Mouse (Mus musculus) thymus, postnatal 4 days (tissue): ENCODE data around the gene Ctcfl.
"Not testable (repeated sequence)": the region's sequence is repeated elsewhere in the genome, so short reads cannot be mapped to it uniquely, and the experiment has no call there.

ENCODE experiments used
- DNase-seq: peaks from one replicate; pipeline ENCODE4 v3.0.0; 2021

Gene Ctcfl

GRCm38 (mm10) chr2:173138323-173139239, 19.3 kb upstream of the Ctcfl start:
- no peak for DNase-seq

DNA sequence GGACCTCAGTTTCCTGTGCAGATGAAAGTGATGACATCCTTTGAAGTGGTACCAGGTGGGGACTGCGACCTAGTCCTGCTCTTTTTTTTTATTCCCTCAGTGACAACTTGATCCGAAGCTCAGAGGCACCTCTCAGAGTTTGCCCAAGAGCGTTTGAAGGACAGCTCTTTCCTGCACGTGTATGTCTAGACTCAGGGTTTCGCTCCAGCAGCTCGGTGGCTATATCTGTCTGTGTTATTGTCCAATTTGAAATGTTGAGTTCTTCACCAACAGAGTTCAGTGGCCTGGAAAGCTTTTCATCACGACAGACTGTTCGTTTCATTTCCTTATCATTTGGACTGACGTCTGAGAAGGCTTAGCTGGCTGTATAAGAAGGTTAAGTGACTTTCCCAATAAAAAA, 15.4 kb upstream of the Ctcfl start:
- DNase-seq: no peak

GRCm38 (mm10) chr2:173132794-173133300, 13.5 kb upstream of the Ctcfl start:
- DNase-seq: no peak

DNA sequence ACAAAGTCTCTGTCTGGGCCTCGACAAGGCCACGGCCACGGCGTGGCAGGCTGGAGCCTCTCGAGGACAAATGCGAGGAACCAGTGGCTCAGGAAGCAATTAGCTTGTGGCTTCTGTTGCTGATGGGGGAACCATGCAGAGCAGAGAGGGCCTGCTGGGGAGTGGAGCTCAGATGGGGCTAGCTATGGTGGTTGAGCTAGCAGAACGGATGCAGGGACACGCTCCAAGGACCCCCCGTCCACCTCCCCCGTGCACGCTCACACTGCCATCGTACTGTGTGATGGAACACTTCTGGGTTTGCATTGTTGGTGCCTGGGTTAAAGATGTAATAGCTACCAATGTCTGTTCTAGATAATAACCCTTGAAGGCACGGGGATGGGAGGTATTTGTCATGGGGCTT, 12.9 kb upstream of the Ctcfl start:
- DNase-seq: no peak

DNA sequence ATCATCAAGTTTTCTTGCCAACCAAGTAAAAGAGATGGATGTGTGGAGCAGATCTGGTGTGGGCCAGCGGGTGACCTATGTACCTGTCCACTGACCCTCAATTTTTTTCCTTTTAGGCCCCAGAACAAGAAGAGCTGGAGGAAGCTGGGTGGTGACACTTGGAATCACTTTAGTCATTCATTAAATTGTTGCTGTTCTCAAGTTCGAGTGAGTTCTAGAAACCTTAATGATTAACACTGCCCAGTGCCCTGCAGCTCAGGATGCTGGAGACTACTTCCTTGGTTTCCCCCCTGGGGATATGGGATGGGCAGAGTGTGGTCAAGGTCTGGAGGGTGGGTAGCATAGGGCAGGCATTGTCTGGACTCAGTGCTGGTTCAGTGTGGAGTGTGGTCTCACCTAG, 9.8 kb upstream of the Ctcfl start:
- DNase-seq: no peak

DNA sequence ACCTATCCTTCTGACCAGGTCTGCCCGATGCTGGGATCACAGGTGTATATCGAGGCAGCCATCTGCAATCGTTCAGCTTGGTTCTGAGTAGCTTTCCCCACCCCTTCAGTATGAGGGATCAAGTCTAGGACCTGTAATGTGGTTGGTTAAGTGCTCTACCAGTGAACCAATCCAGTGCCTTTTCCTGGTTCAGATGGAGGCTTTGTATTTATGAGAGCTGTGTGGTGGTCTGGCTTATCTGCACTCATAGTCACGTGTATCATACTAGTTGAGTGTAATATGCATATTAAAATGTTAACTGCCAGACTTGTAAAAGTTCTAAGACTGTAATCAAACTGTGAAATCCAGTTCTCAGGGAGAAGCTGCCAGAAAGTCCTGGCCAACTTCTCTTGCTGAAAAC, 7.1 kb upstream of the Ctcfl start:
- no peak for DNase-seq

- DNase-seq: no peak
These were observed 4.9 kb upstream of the Ctcfl start for GRCm38 (mm10) chr2:173124022-173124735.

- DNase-seq: not testable (repeated sequence)
These were observed 792 bp upstream of the Ctcfl start for GRCm38 (mm10) chr2:173120117-173120516.

- not testable (repeated sequence) for DNase-seq
These were observed 5.5 kb downstream of the Ctcfl start for GRCm38 (mm10) chr2:173113796-173114195.

DNA sequence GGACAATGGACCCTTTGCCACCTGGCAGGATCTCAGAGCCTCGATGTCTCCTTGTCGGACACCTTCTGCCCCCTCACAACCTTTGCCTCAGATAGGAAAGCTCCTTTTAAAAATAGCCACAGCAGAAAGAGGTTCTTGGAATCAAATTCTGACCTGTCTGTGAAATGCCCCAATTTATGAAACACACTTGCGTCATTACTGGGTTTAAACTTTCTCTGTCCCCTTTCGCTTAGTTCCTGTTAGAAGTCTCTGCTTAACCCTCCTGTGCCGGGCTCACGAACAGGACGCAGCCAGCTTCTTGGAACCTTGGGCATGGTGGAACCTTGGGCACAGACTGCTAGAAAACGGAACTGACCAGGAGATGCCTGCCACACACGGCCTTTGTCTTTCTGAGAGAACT, 8.8 kb downstream of the Ctcfl start:
- DNase-seq: no peak

DNA sequence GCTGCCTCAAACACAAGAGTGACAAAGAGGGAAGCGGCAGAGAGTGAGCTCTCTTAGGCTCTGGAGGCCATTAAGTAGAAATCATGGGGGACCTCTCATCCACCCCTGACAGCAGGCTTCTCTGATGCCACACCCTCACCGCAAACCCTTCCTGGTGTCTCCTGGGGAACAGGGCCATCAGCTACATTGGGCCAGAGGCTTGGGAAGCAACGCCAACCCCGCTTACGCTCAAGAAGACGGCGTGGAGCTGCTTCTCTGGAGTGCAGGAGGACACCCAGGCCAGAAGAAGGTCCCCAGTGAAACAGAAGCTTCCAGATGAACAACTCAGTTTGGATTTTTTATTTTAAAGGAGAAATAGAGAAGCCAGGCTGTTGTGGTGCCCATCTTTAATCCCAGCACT, 9.8 kb downstream of the Ctcfl start:
- DNase-seq: no peak

- no peak for DNase-seq
These were observed 10.7 kb downstream of the Ctcfl start for GRCm38 (mm10) chr2:173108509-173109190.

GRCm38 (mm10) chr2:173106889-173107785, 12.2 kb downstream of the Ctcfl start:
- peak; percentile 62 for DNase-seq

GRCm38 (mm10) chr2:173106409-173106808, 12.9 kb downstream of the Ctcfl start:
- no peak for DNase-seq

DNA sequence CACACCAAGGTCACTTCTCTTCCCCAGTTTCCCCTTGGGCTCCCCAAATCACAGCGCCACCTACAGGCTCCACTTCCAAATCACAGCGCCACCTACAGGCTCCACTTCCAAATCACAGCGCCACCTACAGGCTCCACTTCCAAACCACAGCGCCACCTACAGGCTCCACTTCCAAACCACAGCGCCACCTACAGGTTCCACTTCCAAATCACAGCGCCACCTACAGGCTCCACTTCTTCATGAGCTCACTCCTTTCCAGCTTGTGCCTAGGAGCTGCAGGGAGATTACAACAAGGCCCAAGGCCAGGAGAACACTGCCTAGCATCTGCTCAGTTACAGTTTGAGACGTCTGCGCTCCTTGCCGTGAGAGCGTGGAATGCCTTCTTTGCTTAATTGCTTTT, 22.0 kb downstream of the Ctcfl start:
- DNase-seq: peak; percentile 50

- peak; percentile 92 for DNase-seq
These were observed 29.9 kb downstream of the Ctcfl start for GRCm38 (mm10) chr2:173089437-173089836.

- DNase-seq: no peak
These were observed 31.9 kb downstream of the Ctcfl start for GRCm38 (mm10) chr2:173087405-173087804.

DNA sequence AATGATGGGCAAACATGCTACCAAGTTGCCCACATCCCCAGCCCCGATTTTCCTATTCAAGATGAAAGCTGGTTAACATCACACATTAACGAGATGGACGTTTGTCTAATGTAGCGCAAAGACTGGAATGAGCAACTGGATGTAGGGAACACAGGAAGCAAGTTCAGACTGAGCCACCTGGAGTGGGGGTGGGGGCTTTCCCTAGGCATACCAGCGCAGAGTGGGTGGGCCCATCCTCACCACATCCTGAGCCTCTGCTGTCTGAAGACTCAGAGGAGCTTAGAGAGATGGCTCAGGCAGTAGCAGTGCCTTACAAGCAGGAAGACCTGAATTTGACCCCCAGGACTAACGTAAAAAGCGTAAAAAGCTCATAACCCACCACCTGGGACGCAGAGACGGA, 33.6 kb downstream of the Ctcfl start:
- peak; percentile 89 for DNase-seq

GRCm38 (mm10) chr2:173084871-173085270, 34.5 kb downstream of the Ctcfl start:
- no peak for DNase-seq

DNA sequence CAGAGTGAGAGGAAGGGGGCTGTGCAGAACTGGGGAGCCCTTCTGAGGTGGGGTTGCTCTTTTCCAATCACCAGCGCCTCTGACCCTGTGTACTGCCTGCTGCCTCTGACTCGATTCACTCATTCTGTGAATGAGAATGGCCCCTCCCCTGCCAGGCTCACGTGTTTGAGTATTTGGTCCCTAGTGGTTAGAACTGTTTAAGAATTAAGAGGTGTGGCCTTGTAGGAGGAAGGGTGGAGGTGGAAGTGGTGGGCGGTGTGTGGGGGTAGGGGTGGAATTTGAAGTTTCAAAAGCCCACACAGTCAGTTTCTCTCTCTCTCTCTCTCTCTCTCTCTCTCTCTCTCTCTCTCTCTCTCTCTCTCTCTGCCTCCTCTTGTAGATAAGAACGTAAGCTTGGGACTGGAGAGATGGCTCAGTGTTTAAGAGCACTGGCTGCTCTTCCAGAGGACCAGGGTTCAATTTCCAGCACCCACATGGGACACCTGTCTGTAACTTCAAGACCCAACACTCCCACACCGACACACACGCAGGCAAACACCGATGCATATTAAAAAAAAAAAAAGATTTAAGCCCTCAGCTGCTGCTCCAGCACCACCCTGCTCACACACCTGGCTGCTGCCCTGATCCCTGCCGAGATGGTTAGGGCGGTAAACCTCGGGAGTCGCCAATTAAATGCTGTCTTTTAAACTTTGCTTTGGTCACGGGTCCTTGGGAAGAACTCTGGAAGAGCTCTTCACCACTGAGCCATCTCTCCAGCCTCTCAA, 35.4 kb downstream of the Ctcfl start:
- peak; percentile 84 for DNase-seq

DNA sequence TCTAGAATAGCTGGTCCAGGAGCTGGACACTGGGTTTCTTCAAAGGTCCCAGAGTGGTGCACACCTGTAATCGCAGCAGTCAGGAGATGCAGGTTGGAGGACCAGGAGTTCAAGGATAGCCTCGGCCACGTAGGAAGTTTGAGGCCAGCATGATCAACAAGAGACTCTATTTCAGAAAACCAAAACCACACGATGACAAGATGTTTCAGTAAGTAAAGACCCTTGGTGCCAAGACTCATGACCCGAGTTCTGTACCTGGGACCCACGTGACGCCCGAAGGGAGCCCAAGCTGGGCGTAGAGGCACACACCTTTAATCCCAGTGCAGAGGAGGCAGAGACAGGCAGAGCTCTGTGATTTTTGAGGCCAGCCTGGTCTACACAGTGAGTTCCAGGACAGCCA, 36.2 kb downstream of the Ctcfl start:
- DNase-seq: peak; percentile 52
